Mouse (Mus musculus) spleen, postnatal 14 days (tissue): Measurements from ENCODE around the gene Uap1.
A peak's percentile ranks its signal among the peaks of the same experiment; 100 is the strongest.

Source experiments
- DNase-seq, 2 experiments: peaks; one replicate each; pipeline ENCODE4 v3.0.0; 2021 to 2022; ENCODE audit warnings: low spot score in 2 of 2

The Uap1 gene

GRCm38 (mm10) chr1:170164913-170165312 lies 9.8 kb downstream of the Uap1 start:
- DNase-seq: no peak

DNA sequence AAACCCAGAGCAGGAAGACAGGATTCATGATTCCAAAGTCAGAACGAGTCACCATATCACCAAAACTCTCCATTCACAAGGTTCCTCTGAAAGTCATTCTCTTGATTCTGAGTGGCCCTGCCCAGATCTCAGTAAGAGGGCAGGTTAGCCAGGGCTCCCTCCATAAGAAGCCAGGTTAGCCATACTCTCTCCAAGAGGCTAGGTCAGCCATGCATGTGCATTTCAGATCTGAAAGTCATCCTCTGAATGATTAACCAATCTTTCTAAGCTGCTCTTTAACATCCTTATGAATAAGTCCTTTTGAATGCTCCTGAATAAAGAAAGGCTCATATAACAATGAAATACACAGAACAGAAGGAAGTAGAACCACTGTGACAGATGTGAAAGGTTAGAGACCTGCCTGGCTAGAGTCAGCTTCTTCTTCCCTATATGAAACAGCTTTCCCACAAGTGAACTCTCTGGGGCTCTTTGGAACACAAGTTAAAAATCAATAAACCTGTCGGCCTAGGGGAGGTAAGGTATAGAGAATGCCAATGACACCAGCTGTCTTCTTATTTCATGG lies 10.6 kb downstream of the Uap1 start:
- DNase-seq: no peak

DNA sequence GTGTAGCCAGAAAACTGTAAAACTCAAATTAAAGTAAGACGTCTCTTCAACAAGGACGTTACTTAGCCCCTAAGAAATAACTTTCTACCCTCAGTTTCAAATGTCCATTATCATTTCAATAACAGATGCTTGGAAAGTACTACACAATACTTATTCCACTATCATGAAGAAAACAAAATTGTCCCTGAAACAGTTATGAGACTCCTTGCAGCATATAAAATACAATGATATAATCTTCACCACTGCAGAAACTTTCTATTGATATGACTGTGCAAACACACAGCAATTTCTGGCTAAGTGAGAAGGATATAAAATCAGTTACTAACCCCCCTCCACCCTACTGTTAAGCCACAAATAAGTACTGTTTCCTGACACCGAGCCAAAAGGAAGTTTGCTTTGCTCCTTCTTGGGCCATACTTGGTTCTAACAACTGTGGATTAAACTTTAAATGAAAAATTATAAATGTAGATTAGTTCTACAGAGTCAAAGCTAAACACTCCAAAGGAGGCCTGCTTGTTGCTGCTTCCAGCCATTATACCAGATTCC lies 11.3 kb downstream of the Uap1 start:
- DNase-seq: no peak

DNA sequence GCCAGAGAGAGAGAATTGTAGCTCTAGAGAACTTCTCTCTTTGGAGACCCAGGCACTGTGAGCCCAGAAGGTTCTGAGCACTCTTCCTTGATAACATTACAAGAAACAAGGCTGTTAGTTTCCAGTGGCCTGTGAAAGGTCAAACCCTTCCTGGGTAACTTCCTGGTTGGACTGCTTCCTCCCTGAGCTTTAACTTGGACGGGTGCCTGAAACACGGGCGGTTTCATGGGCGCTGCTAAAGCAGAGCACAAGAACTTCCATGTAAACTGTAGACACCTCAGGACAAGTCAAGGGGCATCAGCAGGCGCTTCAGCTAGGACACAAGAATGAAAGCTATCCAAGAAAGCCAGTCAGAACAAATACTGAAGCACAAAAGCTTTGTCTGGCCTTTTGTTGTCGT lies 12.9 kb downstream of the Uap1 start:
- no peak for DNase-seq

GRCm38 (mm10) chr1:170160397-170160938 lies 14.3 kb downstream of the Uap1 start:
- no peak for DNase-seq

- no peak for DNase-seq
These were observed 15.1 kb downstream of the Uap1 start for GRCm38 (mm10) chr1:170159707-170160106.

DNA sequence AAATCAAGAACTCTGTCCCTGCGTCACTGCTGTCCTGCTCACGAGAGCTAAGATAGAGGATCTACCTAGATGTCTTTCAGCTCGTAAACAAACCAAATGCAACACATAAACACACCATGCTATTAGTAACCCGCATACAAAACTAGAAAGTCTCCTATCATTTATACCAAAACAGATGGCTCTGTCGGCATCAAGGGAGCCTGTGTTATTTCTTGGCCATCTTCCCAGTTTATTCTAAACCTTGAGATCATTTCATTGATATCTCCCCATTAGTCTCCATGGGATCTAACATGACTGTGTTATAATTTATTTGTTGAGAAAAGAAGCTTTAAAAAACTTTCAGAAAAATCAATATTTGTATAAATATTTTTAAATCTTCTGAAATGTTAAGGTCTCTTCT lies 19.0 kb downstream of the Uap1 start:
- no peak for DNase-seq

DNA sequence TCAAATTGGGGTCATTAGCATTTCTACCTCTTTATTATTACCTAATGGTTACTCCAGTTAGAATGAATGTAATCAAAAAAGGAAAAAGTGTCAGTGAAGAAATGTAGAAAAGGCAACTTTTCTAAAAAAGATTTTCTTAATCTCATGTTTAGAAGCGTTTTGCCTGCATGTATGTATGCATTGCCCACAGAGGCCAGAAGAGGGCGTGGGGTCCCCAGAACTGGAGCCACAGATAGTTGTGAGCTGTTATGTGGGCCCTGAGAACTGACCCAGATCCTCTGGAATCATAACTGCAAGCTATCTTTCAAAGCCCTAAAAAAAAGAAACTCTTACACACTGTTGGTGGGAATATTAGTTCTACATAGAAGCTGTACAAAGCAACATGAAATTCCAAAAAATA lies 19.5 kb downstream of the Uap1 start:
- DNase-seq: no peak

DNA sequence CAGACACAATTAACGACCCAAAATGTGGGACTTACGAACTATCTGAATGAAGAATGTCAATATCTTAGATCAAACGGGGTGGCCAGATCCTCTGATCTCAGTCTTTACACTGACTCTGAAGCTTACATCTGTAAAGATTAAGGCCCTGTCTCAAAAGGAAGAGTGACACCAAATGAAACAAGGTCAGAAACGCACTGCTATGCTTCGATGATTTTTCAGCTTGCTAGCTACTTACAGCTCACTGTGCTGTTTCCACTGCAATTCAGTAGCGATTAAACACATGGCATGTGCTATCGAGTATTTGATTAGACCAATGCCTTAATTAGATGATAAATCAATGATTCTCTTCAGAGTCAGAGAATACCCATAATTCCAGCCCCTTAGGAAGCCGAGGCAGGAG lies 20.8 kb downstream of the Uap1 start:
- no peak for DNase-seq

DNA sequence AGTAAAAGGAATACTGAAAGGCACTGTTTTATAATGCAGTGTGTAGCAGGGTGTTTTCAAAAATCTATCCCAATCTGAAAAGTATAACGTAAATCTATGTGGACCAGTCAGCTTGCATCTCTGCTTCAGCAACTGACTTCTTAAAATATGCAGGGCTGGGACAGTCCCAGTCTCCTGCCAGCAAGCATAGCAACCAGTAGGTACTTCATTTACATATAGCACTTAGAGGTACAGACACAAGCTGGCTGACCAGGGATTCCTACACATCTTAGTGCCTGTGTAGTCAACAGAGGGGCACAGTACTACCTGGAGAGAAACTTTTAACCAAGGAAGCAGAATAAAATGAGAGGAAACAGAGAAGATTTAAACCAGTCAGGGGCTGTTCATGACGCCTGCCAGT lies 22.2 kb downstream of the Uap1 start:
- no peak for DNase-seq

GRCm38 (mm10) chr1:170150870-170151269 lies 23.9 kb downstream of the Uap1 start:
- DNase-seq: no peak

DNA sequence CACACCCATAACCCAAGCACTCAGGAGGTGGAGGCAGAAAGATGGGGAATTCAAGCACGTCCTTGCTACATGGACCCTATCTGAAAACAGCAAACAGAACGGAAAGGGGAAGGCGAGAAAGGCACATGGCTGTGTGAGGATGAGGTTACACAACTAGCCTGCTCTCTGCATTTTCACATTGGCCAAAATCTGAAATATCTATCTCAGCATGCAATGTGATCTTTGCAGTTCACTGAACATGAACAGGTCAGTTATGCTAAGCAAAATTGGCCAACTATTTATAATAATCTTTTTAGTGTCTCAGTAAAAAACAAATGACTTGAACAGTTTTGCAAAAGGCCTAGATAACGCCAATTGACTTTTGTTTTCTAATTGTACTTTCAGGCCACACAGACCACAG lies 25.0 kb downstream of the Uap1 start:
- DNase-seq: no peak

DNA sequence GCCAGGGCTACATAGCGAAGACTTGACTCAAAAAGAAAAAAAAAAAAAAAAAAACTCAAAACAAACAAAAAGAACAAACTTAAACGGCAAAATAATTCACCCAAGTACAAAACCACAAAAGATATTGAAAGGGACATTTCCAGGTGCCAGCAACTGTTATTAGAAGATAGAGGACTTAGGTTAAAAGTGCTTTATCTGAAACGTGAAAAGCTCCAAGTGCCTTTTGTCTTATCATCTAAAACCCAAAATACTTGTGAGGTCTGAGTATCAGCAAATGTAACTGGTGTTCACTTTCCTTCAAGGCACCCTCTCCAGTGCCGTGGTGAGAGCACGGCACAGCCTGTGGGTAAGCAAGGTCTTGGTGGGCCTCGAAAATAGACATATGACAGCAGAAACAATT lies 26.2 kb downstream of the Uap1 start:
- DNase-seq: no peak

DNA sequence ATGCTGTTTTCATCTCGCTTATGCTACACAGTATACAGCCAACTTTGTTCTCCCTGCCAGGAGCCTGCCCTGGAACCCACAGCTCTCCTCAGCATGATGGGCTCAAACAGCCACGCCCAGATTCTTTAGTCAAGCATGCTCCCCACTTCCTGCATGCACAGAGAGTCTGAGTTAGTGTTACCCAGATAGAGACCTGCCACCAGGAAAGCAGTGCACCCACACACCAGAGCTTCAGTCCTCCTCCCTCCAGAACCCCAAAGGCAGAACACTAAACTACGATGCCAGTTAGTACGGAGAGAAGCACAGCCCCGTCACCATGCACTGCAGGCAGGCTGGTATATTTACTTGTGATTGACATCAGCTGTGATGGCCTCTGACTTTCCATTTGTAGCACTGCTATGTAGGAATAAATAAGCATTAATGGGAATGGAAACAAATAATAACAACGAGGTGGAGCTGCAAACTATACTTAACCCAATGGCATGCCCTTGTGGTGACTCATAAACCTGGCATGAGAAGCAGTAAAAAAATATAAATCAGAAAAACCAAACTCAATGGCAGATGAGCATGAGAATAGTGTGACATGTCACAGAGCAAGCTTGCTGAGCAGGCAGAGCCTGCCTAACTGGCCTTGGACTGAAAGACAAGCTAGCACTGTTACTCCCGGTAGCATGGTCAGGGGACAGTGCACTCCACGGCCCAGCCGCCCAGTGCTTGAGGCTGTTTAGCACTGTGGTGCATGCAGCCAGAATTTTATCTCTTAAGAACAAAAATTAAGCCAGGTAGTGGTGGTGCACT lies 26.9 kb downstream of the Uap1 start:
- DNase-seq: peak; percentile 9 to 10

- DNase-seq: no peak
These were observed 29.2 kb downstream of the Uap1 start for GRCm38 (mm10) chr1:170145606-170146005.

DNA sequence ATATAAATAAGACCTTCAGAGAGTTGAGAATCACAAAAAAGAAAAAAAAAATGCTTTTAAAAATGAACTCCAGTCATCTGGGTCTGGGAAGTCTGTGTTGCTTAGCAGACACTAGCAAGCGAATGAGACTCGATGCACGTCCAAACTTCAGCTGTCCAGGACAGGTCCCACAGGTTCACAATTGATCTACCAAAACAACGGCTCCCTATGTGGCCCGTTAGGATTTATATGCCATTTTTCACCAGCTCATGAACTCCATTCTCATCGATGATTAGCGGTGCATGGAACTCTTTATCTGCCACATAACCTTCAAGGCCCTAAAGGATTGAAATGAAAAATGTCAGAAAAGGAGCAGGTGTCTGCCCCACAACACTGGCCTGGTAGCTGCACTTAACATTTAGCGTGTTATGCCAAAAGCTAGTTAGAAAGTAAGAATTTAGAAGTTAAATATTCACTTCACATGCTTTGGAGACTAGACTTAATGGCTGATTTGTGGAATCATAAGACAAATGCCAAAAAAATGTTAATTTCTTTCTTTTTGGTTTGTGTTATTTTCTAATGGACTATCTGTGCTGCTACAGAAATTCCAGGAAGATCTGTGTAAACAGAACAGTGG lies 32.4 kb downstream of the Uap1 start:
- no peak for DNase-seq

DNA sequence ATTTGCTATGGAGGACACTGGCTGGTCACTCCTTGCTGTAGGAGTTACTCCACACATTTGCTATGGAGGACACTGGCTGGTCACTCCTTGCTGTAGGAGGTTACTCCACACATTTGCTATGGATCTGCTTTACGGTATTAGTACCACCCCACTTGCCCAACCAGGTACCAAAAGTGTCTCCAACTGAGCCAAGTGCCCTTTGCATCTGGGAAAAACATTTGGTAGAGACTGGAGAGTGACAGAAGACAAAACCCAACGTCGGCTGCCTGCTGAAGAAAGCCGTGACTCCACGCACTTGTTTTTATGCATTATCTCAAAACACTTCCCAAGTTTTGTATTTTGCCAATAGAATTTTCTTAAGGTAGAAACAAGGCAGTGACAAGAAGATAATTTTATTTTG lies 33.1 kb downstream of the Uap1 start:
- DNase-seq: no peak

- peak; percentile 16 to 39 for DNase-seq
These were observed 38.3 kb downstream of the Uap1 start for GRCm38 (mm10) chr1:170136351-170137009.

- no peak for DNase-seq
These were observed 40.5 kb downstream of the Uap1 start for GRCm38 (mm10) chr1:170134264-170134663.

DNA sequence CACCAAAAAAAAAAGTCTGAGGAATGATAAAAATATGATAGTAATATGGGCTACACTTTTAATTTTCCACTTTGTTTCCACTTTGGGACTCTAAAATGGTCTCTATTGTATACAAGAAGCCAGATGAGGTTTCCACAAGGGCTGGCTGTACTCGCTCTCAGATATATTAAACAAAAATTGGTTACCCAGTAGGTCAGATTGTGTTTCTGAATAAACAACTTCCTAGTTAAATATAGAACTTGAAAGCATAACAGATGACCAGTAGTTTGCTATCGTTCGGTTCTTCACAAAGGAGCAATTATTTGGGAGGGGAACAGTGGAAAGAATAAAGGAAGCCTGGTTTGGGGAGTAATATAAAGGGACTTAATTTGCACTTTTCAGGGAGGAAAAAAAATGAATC lies 43.8 kb downstream of the Uap1 start:
- DNase-seq: no peak

DNA sequence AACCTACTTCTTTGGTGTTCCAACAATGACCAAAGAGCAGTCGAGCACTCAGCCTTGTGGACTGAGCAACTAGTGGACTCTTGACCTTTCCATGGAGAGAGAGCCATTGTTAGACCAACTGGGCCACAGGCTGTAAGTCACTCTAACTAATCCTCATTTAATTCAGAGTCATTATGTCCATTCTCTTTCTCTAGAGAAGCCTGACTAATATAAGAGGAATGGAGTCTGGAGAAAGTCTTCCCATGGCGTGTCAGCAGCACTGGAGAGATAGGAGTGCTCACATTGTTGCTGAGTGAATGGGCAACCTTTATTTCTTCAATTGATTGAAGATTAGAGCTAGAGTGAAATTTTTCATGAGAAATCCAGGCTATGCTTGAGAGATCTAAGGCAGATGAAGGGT lies 50.1 kb downstream of the Uap1 start:
- no peak for DNase-seq

DNA sequence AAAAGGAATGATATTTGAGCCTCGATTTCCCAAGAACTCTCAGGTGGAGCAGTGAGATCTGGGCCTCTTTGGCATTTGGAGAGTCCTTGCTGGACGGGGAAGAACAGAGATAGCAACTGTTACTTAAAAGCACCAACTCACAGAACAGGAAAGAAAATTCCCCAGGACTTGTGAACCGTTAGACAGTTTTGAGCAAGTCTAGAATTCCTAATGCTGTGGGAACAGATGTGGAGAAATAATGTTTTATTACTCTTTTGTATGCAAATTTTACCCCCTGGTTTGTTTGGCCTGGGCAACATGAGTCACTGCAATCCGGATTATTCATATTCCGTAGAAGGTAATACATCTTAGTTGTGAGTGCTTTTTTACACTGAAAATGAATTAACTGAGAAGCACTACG lies 61.1 kb downstream of the Uap1 start:
- no peak for DNase-seq
